Mouse (Mus musculus) retina, postnatal 1 day (tissue): ENCODE data around the gene H2-Q4.
"Not testable (repeated sequence)": the region's sequence is repeated elsewhere in the genome, so short reads cannot be mapped to it uniquely, and the experiment has no call there.

ENCODE experiments used
- DNase-seq: peaks from one replicate; pipeline ENCODE4 v3.0.0-alpha.2; 2012

Gene H2-Q4

DNA sequence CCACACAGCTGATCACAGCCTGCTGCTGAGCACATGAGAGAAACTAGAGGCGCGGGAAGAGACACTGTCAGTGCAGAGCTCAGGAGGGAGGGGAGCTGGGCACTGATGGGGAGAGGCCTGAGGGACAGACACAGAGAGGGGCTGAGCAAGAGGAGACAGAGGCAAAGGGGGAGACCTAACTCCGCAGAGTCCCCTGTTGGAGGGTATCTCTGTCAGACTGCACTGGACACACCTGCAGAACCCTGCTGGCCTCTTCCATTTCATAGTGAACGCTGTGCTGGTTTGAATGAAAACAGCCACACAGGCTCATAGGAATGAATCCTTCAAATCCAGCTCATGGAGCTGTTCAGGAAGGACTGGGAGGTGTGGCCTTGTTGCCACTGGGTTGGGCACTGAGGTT is 41.9 kb downstream of the H2-Q4 start:
- DNase-seq, result not testable (repeated sequence)

DNA sequence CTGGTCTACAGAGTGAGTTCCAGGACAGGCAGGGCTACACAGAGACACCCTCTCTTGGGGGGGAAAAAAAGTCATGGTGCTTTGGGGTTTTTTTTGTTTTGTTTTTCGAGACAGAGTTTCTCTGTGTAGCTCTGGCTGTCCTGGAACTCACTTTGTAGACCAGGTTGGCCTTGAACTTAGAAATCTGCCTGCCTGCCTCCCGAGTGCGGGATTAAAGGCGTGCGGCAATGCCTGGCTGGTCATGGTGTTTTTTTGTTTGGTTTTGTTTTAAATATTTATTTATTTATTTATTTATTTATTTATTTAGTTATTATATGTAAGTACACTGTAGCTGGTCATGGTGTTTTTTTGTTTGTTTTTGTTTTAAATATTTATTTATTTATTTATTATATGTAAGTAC is 42.9 kb downstream of the H2-Q4 start:
- DNase-seq, result not testable (repeated sequence)

DNA sequence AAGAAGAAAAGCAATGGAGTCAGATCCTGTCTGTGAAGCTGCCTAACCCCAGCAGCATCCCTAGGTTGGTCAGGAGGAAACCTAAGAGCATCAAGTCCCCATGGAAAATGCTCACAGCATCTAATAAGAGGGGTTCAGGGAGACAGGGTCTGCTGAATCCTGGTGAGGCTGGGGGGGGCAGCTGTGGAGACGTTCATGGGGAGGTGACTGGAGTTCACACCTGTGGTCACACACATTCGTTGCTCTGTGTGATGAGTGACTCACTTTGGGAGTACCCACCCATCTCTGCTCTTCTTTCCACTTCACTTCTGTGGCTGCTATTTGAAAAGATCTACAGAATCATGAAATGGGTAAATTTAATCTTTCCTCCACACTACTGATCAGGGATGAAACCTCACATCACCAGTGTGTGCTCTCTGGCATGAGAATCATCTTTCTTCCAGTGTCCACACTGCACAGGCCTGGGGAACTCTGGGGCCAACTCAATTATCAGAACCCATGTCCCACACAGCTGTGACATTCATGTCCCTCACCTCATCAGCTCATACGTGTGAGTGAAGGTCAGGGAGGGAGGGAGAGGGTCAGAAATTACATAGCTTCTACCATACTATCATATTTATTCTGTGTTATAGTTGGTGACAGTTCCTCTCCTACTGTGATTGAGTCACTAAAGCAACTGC is 43.9 kb downstream of the H2-Q4 start:
- not testable (repeated sequence) for DNase-seq

DNA sequence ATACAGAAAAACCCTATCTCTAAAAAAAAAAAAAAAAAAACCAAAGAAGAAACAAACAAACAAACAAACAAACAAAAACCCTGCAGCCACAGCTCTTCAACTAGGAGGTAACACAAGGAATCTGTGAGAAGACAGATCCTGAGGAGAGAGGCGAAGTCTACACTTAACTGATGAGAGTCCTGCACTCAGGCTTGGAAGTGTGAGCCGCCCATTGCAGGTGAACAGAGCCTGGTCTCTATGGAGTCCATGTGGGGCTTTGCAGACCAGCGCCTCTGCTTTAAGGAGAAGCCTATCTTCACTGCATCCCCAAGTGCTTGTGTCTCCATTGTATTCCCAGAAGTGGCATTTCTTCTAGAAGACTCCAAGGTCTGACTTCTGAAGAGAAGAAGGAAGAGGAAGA is 44.7 kb downstream of the H2-Q4 start:
- not testable (repeated sequence) for DNase-seq

DNA sequence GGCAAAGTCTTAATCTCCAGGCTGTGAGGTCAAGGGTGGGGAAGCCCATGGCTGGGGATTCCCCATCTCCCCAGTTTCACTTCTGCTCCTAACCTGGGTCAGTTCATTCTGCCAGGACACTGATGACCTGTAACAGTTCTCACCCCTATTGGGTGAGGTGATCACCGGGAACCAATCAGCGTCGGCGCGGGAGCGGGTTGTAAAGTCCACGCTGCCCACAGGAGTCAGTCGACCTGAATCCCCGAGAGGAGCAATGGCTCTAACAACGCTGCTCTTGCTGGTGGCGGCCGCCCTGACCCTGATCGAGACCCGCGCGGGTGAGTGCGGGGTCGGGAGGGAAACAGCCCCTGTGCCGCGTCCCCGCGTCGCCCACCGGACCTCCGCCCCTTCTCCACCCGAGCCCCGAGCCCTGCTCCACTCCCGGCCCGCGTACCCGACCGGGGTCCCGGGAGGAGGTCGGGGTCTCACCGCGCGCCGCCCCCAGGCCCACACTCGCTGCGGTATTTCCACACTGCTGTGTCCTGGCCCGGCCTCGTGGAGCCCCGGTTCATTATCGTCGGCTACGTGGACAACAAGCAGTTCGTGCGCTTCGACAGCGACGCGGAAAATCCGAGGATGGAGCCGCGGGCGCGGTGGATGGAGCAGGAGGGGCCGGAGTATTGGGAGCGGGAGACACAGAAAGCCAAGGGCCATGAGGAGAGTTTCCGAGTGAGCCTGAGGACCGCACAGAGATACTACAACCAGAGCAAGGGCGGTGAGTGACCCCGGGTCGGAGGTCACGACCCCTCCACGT is 45.4 kb downstream of the H2-Q4 start, which contains the start of gene H2-Q6:
H2-Q6 (plus strand) TSS at position 227 of the 793 bp plus-strand sequence.
- DNase-seq, result peak; percentile 78

DNA sequence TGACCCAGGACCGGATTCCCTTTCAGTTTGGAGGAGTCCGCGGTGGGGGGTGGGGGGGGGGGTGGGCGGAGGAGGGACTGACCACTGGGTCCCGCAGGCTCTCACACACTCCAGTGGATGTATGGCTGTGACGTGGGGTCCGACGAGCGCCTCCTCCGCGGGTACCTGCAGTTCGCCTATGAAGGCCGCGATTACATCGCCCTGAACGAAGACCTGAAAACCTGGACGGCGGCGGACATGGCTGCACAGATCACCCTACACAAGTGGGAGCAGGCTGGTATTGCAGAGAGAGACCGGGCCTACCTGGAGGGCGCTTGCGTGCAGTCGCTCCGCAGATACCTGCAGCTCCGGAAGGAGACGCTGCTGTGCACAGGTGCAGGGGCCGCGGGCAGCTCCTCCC is 46.1 kb downstream of the H2-Q4 start:
- DNase-seq, result not testable (repeated sequence)

GRCm38 (mm10) chr17:35428883-35429282 is 49.5 kb downstream of the H2-Q4 start:
- DNase-seq, result not testable (repeated sequence)

DNA sequence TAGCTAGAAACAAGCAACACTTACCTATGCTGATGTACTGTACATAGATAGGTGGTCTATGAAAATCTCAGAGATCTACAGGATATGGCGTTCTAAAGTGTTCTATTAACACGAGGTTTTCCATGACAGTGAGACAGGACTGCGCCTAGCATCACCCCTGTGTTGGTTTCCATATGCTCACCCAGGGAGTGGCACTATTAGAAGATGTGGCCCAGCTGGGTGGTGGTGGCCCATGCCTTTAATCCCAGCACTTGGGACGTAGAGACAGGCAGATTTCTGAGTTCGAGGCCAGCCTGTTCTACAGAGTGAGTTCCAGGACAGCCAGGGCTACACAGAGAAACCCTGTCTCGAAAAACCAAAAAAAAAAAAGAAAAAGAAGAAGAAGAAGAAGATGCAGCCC is 51.3 kb downstream of the H2-Q4 start:
- DNase-seq, result not testable (repeated sequence)

DNA sequence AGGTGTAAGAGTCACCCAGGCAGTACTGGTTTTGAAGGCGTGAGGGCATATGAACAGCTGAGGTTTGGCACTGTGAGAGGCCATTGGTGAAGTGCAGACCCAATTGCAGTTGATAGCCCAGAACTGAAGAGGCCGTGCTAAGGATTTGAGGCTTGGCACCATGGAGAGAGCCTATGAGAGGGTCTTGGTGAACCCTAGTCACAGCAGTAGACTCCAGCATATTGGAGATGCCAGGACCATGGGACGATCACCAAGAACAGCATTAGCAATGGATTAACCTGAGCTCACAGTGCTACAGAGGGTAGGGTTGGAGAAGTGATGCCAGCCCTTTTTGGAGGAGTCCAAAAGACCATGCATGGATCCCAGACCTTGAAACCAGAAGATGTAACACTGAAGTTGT is 52.8 kb downstream of the H2-Q4 start:
- not testable (repeated sequence) for DNase-seq

DNA sequence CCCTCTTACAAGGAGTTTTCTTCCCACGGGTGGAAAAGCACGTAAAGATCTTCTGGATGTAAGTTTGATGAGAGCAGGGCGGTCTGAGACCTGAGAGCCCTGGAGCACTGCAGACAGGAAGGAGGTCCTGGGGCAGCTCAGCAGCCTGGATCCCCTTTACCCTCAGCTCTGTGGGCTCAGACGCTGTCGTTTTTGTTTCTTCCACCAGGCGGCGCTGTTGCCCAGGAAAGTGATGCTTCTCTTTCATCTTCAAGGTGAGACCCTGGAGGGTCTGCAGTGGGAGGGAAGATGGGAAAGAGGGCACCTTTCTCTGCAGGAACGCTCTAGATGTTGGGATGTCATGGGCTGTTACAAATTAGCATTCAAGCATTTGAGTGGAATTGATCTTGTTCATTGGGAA is 55.4 kb downstream of the H2-Q4 start:
- DNase-seq, result peak; percentile 73
